Mouse (Mus musculus): ENCODE measurements around the gene Cxcr2. TPM values are rescaled to one million over a fixed set of nuclear protein-coding genes. Genes with fewer than 3 reads are reported as not detected.

Cxcr2 gene
- under 1 TPM in 1 of 3 experiments, not detected in 2; 0.16 TPM for polyA plus RNA-seq (2017; shearing (Covaris generic))

GRCm38 (mm10) chr1:74153461-74154184 lies at the start of gene Cxcr2:
Cxcr2 (plus strand) TSS chr1:74153989.
- ATAC-seq: no peak

- no peak for ATAC-seq
Measured at GRCm38 (mm10) chr1:74105660-74106059, 48.1 kb upstream of the Cxcr2 start.

GRCm38 (mm10) chr1:74106214-74106613 lies 47.6 kb upstream of the Cxcr2 start:
- no peak for ATAC-seq

- ATAC-seq: no peak
Measured at GRCm38 (mm10) chr1:74107931-74108618, 45.7 kb upstream of the Cxcr2 start.

- ATAC-seq: no peak
Measured at GRCm38 (mm10) chr1:74109670-74110069, 44.1 kb upstream of the Cxcr2 start.

- no peak for ATAC-seq
Measured at GRCm38 (mm10) chr1:74110932-74111695, 42.7 kb upstream of the Cxcr2 start.

GRCm38 (mm10) chr1:74111696-74112030 lies 42.1 kb upstream of the Cxcr2 start:
- ATAC-seq: no peak

- ATAC-seq: no peak
Measured at GRCm38 (mm10) chr1:74113071-74113470, 40.7 kb upstream of the Cxcr2 start.

GRCm38 (mm10) chr1:74117876-74118275 lies 35.9 kb upstream of the Cxcr2 start:
- no peak for ATAC-seq

- no peak for ATAC-seq
Measured at GRCm38 (mm10) chr1:74119115-74119514, 34.7 kb upstream of the Cxcr2 start.

GRCm38 (mm10) chr1:74121138-74121537 lies 32.7 kb upstream of the Cxcr2 start:
- ATAC-seq: no peak

GRCm38 (mm10) chr1:74121821-74122576 lies 31.8 kb upstream of the Cxcr2 start:
- ATAC-seq: no peak

GRCm38 (mm10) chr1:74123215-74123614 lies 30.6 kb upstream of the Cxcr2 start:
- no peak for ATAC-seq

GRCm38 (mm10) chr1:74124021-74124981 lies 29.5 kb upstream of the Cxcr2 start, which contains the start of gene Tns1:
Tns1 (minus strand) TSS chr1:74124449.
- peak; percentile 55 for ATAC-seq

- ATAC-seq: peak; percentile 75
Measured at GRCm38 (mm10) chr1:74124991-74125552, 28.7 kb upstream of the Cxcr2 start, which contains the start of gene Rufy4. Rufy4 (plus strand) TSS chr1:74125541.

GRCm38 (mm10) chr1:74130883-74131659 lies 22.7 kb upstream of the Cxcr2 start:
- ATAC-seq: no peak

GRCm38 (mm10) chr1:74132011-74132410 lies 21.8 kb upstream of the Cxcr2 start:
- no peak for ATAC-seq

- ATAC-seq: no peak
Measured at GRCm38 (mm10) chr1:74133954-74134353, 19.8 kb upstream of the Cxcr2 start.

- ATAC-seq: no peak
Measured at GRCm38 (mm10) chr1:74135326-74135950, 18.4 kb upstream of the Cxcr2 start.

GRCm38 (mm10) chr1:74139415-74139814 lies 14.4 kb upstream of the Cxcr2 start:
- no peak for ATAC-seq
